In the genomic region with DNA sequence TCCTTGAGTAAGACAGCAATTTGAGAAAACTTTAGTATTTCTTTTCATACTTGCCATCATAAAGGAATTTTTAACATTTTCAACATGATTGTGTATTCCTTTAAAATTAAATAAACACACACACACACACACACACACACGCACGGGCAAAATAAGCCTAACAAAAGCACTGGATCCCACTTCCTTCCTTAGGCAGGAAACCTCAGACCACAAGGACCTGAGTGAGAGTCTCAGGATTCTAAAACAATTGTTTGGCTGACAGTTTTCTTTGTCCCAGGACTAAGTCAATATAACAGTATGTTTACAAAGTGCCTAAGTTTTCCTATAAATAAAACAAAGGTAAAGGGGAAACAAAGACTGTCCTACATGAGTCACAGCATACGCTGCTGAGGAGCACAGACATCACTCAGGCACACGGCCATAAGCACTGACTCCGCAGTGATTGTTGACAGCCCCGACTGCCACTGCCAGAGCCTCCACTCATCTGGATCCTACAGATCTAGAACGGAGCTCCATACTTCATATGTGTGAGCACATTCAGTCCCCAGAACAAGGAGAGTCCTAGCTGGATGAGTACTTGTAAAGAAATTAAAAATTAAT, we compare ENCODE assay signal across 15 mouse cellular contexts.
DNase-seq lines count a peak whose midpoint lies in the region; ATAC-seq and TF ChIP-seq lines count a peak whose summit lies in the region.
"Had no signal": no experiment of that assay in that cellular context is flagged by ENCODE, and none has a peak within 500 bp of the region (broad histone marks: within the 10 kb centered on the region; RNA-seq: fewer than 3 reads in every experiment).

No protein-coding gene starts in this region.

- no peak for DNase-seq in gastrocnemius, adult 2 months
- no peak for DNase-seq in gastrocnemius, adult 18-20 months (ENCODE audit: low spot score)
- peak; percentile 46 for DNase-seq in lung, embryonic 14.5 days
- DNase-seq in lung, postnatal 14 days, result no peak
- DNase-seq in cerebellum, adult 9-10 months, result no peak
- no peak for DNase-seq in liver, embryonic 11.5 days (ENCODE audit: low spot score)
- no peak for DNase-seq in adrenal gland, postnatal 10 days
- DNase-seq: cerebellum, adult 11-12 months; right cerebral cortex, postnatal 25 days had no signal

- H3K4me1 ChIP-seq in lung, embryonic 14.5 days (ENCODE audit: insufficient read depth), result peaks cover 35% of the 10 kb centered on the region
- H3K4me1 ChIP-seq in megakaryocyte, embryonic 14.5 days, result peaks cover 8% of the 10 kb centered on the region
- peaks cover 11% of the 10 kb centered on the region for H3K4me1 ChIP-seq in liver, embryonic 11.5 days (replicated peaks; ENCODE audit: control insufficient read depth, insufficient read depth, low read length)
- H3K4me1 ChIP-seq: hindbrain, embryonic 15.5 days had no signal

- no peaks in the 10 kb centered on the region for H3K27me3 ChIP-seq in lung, embryonic 14.5 days (ENCODE audit: insufficient read depth, low read length)
- peaks cover 74% of the 10 kb centered on the region for H3K27me3 ChIP-seq in megakaryocyte, embryonic 14.5 days (replicated peaks)
- H3K27me3 ChIP-seq in liver, embryonic 11.5 days (replicated peaks; ENCODE audit: control insufficient read depth, insufficient read depth, low read length), result 0 out of 2 replicates have a peak, but pooled peaks cover 9% of the 10 kb centered on the region
- H3K27me3 ChIP-seq: embryonic facial prominence, embryonic 15.5 days; forebrain, embryonic 13.5 days; hindbrain, embryonic 15.5 days had no signal

- TF ChIP-seq CTCF in gastrocnemius, adult 2 months (IDR thresholded peaks at IDR 0.05), result no peak
- no peak for TF ChIP-seq CTCF in lung, embryonic 14.5 days (IDR thresholded peaks at IDR 0.05; ENCODE audit: low read depth)

- no peak overlapping the region for H3K9ac ChIP-seq in lung, embryonic 14.5 days
- no peak overlapping the region for H3K9ac ChIP-seq in liver, embryonic 11.5 days (ENCODE audit: low read depth, low read length)
- H3K9ac ChIP-seq: embryonic facial prominence, embryonic 15.5 days; forebrain, embryonic 13.5 days; hindbrain, embryonic 15.5 days; midbrain, embryonic 13.5 days had no signal

- H3K27ac ChIP-seq in gastrocnemius, adult 2 months, result peak overlapping the region; percentile 65
- H3K27ac ChIP-seq in lung, embryonic 14.5 days (ENCODE audit: low read depth), result no peak overlapping the region
- no peak overlapping the region for H3K27ac ChIP-seq in liver, embryonic 11.5 days (ENCODE audit: low read depth, low read length)
- H3K27ac ChIP-seq: embryonic facial prominence, embryonic 15.5 days; forebrain, embryonic 13.5 days; hindbrain, embryonic 15.5 days; midbrain, embryonic 13.5 days had no signal

- intact Hi-C loops in gastrocnemius, adult 2 months (cut with DNase I), result loop anchor here (5.0 kb wide), 1 partner anchor 37 kb away; no protein-coding TSS in a partner anchor

- no peak overlapping the region for H3K4me2 ChIP-seq in lung, embryonic 14.5 days
- H3K4me2 ChIP-seq in liver, embryonic 11.5 days, result no peak overlapping the region
- H3K4me2 ChIP-seq: embryonic facial prominence, embryonic 15.5 days; forebrain, embryonic 13.5 days; hindbrain, embryonic 15.5 days; midbrain, embryonic 13.5 days had no signal

- H3K4me3 ChIP-seq in gastrocnemius, adult 2 months, result no peak overlapping the region
- H3K4me3 ChIP-seq in lung, embryonic 14.5 days (ENCODE audit: low read depth, low read length), result no peak overlapping the region
- peak overlapping the region; percentile 51 for H3K4me3 ChIP-seq in megakaryocyte, embryonic 14.5 days (replicated peaks)
- no peak overlapping the region for H3K4me3 ChIP-seq in liver, embryonic 11.5 days (ENCODE audit: low read depth, low read length)
- H3K4me3 ChIP-seq: embryonic facial prominence, embryonic 15.5 days; forebrain, embryonic 13.5 days; hindbrain, embryonic 15.5 days; midbrain, embryonic 13.5 days had no signal

- 0 out of 2 replicates have a peak, but pooled peaks cover 4% of the 10 kb centered on the region for H3K36me3 ChIP-seq in lung, embryonic 14.5 days (ENCODE audit: insufficient read depth)
- no peaks in the 10 kb centered on the region for H3K36me3 ChIP-seq in megakaryocyte, embryonic 14.5 days (replicated peaks; ENCODE audit: low read length)
- no peaks in the 10 kb centered on the region for H3K36me3 ChIP-seq in liver, embryonic 11.5 days (ENCODE audit: control insufficient read depth, insufficient read depth, low read length)
- H3K36me3 ChIP-seq: embryonic facial prominence, embryonic 15.5 days; G1E; hindbrain, embryonic 15.5 days; midbrain, embryonic 13.5 days had no signal

- no peaks in the 10 kb centered on the region for H3K9me3 ChIP-seq in lung, embryonic 14.5 days (ENCODE audit: low read depth, low read length)
- no peaks in the 10 kb centered on the region for H3K9me3 ChIP-seq in megakaryocyte, embryonic 14.5 days
- no peaks in the 10 kb centered on the region for H3K9me3 ChIP-seq in liver, embryonic 11.5 days (ENCODE audit: control insufficient read depth, low read length)
- H3K9me3 ChIP-seq: embryonic facial prominence, embryonic 15.5 days; forebrain, embryonic 13.5 days; hindbrain, embryonic 15.5 days; midbrain, embryonic 13.5 days had no signal

- WGBS in lung, embryonic 14.5 days, result 48% methylated on average over 7 of the region's 7 CpGs
- 49% methylated on average over 7 of the region's 7 CpGs for WGBS in liver, embryonic 11.5 days

- ATAC-seq in lung, embryonic 14.5 days (ENCODE audit: insufficient read depth), result peak; percentile 50; the same call in 1 of the 2 replicates
- no peak for ATAC-seq in liver, embryonic 11.5 days (replicated peaks; ENCODE audit: low FRiP score)
- ATAC-seq: forebrain, embryonic 13.5 days; midbrain, embryonic 13.5 days had no signal
